Mouse (Mus musculus): ENCODE data around the gene Rbfox3. TPM values are rescaled to one million over a fixed set of nuclear protein-coding genes. Genes with fewer than 3 reads are reported as not detected.

The Rbfox3 gene
- polyA plus RNA-seq, 1 experiment from 2014 or later = 0.09 TPM

DNA sequence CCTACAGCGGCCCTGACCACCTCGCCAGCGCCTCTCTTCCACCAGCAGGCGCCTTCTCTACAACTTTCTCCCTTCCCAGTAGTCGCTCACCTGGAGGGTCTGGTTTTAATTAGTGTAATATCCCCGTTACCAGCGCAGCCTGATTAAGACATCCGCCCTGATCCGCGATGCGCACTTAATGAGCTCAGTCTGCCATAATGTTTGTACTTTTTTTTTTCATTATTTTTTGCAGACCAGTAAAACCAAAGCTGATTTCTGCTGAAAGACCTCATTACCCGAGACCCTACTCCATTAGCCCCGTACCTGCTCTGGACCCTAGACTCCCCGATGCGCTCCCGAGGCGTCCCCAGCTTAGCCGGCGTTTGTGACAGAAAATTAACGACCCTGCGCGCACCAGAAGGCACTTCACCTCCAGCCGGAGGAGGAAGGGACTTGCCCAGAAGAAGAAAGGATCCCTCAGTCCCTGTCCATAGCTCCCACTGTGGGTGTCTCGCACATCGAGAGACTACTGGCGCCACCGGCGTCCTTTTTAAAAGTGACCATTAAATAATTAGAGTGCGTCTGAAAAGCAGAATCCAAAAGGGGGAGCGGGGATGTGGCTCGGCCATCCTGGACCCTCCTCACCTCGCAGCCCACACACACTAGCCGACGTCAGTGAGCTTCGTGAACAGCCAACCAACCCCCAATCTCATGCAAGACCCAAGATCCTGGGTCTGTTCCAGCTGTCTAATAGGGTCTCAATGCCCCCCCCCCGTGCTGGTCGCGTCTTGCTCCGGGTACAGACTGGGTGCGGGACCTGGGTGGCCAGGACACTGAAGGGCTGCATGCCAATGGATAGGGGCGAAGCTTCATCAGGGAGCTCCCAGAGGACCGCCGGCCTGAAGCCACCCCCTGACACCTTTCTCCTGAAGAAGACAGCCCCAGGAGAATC is 3.7 kb downstream of the Rbfox3 start:
- H3K9ac ChIP-seq (ENCODE audit: low read length) = no peak overlapping the region
- peaks cover 6% of the 10 kb centered on the region; the same call in 1 of the 2 replicates for H3K4me1 ChIP-seq (ENCODE audit: control insufficient read depth, insufficient read depth, low read length)
- 4% methylated on average over 43 of the region's 43 CpGs for WGBS
- H3K9me3 ChIP-seq (replicated peaks; ENCODE audit: control insufficient read depth, low read length) = no peaks in the 10 kb centered on the region
- no peak overlapping the region for H3K27ac ChIP-seq (ENCODE audit: low read length)
- H3K4me3 ChIP-seq (ENCODE audit: low read length) = no peak overlapping the region
- ATAC-seq (replicated peaks; ENCODE audit: extremely low read depth, insufficient read depth, low FRiP score) = no peak
- no peak overlapping the region for H3K4me2 ChIP-seq (ENCODE audit: low read depth, low read length)
- no peaks in the 10 kb centered on the region for H3K36me3 ChIP-seq (ENCODE audit: control insufficient read depth, insufficient read depth)
- peaks cover 67% of the 10 kb centered on the region for H3K27me3 ChIP-seq (ENCODE audit: control insufficient read depth, insufficient read depth, low read length)

DNA sequence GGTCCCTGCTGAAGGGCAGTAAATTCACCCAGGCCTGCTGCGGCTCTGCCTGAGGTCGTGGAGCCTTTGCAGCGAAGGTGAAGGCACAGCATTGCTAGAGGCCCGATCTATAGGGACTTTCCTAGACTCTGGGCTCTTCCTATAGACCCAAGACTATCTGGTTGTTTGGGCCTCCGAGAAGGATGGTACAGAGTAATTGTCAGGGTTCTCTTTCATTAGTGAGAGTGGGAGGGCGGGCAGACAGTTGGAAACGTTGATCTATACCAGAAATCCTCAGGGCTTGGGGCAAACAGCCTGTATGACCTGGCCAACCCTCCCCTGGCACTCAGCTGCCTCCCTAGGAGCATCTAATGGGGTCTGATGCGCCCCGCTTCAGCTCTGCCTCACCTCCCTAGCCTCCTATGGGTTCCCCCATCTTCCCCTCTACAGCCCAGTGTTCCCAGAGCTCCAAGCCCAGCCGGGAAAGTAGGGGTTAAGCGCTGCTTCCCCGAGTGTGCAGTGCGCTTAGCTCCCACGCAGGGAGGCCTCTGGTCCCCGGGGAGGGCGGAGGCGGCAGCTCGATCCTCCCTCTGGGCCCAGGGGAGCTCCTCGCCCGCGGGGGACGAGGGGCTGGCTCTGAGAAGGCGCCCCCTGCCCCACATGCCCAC is 4.5 kb downstream of the Rbfox3 start:
- Histone ChIP-seq H3K36me3 (ENCODE audit: control insufficient read depth, insufficient read depth) (no peaks in the 10 kb centered on the region), H3K9me3 (replicated peaks; ENCODE audit: control insufficient read depth, low read length) (no peaks in the 10 kb centered on the region), H3K27me3 (ENCODE audit: control insufficient read depth, insufficient read depth, low read length) (peaks cover 67% of the 10 kb centered on the region), H3K4me2 (ENCODE audit: low read depth, low read length) (no peak overlapping the region), H3K27ac (ENCODE audit: low read length) (no peak overlapping the region), H3K9ac (ENCODE audit: low read length) (no peak overlapping the region), H3K4me1 (ENCODE audit: control insufficient read depth, insufficient read depth, low read length) (peaks cover 6% of the 10 kb centered on the region; the same call in 1 of the 2 replicates), H3K4me3 (ENCODE audit: low read length) (no peak overlapping the region)
- no peak for ATAC-seq (replicated peaks; ENCODE audit: extremely low read depth, insufficient read depth, low FRiP score)
- 7% methylated on average over 23 of the region's 23 CpGs for WGBS

DNA sequence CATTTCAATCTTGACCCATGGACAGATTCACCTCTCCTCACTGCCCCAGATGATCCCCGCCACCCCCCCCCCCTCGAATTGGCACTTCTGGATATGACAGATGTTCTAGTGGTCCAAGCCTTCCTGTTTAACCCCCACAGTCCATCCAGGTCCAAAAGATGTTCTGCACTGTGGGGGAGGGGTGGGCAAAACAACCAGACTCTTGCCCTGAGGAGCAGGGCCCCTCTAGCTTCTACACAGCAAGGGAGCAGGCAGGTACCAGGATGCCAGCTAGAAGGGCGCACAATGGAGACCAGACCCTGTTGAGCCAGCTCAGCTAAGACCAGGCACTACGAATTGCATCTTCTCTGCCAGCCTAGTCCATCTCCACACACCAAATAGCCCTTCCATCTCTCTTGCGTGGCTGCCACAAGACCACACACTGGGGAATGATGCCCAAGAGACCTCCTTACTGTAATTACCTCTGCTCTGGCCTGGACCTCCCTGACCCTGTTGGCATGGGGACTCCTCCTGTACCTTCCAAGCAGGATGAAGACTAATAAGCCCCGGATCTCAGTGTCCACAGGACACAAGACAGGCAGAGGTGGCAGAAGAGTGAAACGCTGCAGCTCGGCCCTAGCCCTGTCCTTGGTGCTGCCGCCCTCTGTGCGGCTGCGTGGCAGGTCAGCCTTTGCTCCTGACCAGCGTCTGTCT is 5.1 kb downstream of the Rbfox3 start:
- Histone ChIP-seq H3K9me3 (replicated peaks; ENCODE audit: control insufficient read depth, low read length) (no peaks in the 10 kb centered on the region), H3K4me2 (ENCODE audit: low read depth, low read length) (no peak overlapping the region), H3K4me3 (ENCODE audit: low read length) (no peak overlapping the region), H3K4me1 (ENCODE audit: control insufficient read depth, insufficient read depth, low read length) (peaks cover 3% of the 10 kb centered on the region; the same call in 1 of the 2 replicates), H3K27ac (ENCODE audit: low read length) (no peak overlapping the region), H3K27me3 (ENCODE audit: control insufficient read depth, insufficient read depth, low read length) (peaks cover 72% of the 10 kb centered on the region), H3K36me3 (ENCODE audit: control insufficient read depth, insufficient read depth) (no peaks in the 10 kb centered on the region), H3K9ac (ENCODE audit: low read length) (no peak overlapping the region)
- ATAC-seq (replicated peaks; ENCODE audit: extremely low read depth, insufficient read depth, low FRiP score) = no peak
- 18% methylated on average over 12 of the region's 12 CpGs for WGBS

DNA sequence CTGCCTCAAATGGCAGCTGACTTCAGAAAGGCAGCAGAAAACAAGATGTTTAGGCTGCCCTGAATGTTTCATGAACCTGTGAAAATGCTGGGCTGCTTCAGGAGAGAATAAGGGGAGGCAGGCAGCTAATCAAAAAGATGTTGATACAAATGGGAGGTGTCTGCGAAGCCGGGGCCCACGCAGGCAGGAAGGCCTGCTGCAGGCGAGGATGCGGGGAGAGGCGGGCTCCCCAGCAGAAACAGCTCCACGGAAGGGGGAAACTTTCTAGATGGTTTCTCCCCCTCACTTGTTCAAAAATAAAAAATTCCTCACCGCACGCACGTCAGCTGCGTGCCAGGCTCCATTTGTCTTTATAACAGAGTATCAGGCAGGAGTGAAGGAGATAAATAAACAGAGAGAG is 5.7 kb downstream of the Rbfox3 start:
- no peaks in the 10 kb centered on the region for H3K36me3 ChIP-seq (ENCODE audit: control insufficient read depth, insufficient read depth)
- no peak overlapping the region for H3K9ac ChIP-seq (ENCODE audit: low read length)
- H3K4me3 ChIP-seq (ENCODE audit: low read length) = no peak overlapping the region
- H3K4me1 ChIP-seq (ENCODE audit: control insufficient read depth, insufficient read depth, low read length) = peaks cover 3% of the 10 kb centered on the region; the same call in 1 of the 2 replicates
- peaks cover 73% of the 10 kb centered on the region for H3K27me3 ChIP-seq (ENCODE audit: control insufficient read depth, insufficient read depth, low read length)
- ATAC-seq (replicated peaks; ENCODE audit: extremely low read depth, insufficient read depth, low FRiP score) = no peak
- H3K27ac ChIP-seq (ENCODE audit: low read length) = no peak overlapping the region
- no peaks in the 10 kb centered on the region for H3K9me3 ChIP-seq (replicated peaks; ENCODE audit: control insufficient read depth, low read length)
- H3K4me2 ChIP-seq (ENCODE audit: low read depth, low read length) = no peak overlapping the region
- WGBS = 47% methylated on average over 11 of the region's 11 CpGs

DNA sequence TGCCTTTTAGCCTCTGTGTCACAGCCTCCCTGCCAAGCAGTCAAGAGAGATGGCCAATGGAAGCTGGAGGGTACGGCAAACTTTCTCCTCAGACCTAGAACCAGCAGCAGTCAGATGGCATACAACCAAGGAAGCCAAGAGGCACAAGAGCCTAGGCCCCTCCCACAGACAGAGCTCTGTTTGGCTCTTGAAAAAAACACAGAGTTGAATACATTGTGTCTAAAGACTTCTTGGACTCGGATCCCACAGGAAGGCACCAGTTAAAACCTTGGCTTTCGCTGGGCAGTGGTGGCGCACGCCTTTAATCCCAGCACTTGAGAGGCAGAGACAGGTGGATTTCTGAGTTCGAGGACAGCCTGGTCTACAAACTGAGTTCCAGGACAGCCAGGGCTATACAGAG is 7.1 kb downstream of the Rbfox3 start:
- Histone ChIP-seq H3K27ac (ENCODE audit: low read length) (no peak overlapping the region), H3K9ac (ENCODE audit: low read length) (no peak overlapping the region), H3K4me2 (ENCODE audit: low read depth, low read length) (no peak overlapping the region), H3K36me3 (ENCODE audit: control insufficient read depth, insufficient read depth) (no peaks in the 10 kb centered on the region), H3K27me3 (ENCODE audit: control insufficient read depth, insufficient read depth, low read length) (peaks cover 65% of the 10 kb centered on the region), H3K9me3 (replicated peaks; ENCODE audit: control insufficient read depth, low read length) (no peaks in the 10 kb centered on the region), H3K4me1 (ENCODE audit: control insufficient read depth, insufficient read depth, low read length) (peaks cover 3% of the 10 kb centered on the region; the same call in 1 of the 2 replicates), H3K4me3 (ENCODE audit: low read length) (no peak overlapping the region)
- 84% methylated on average over 6 of the region's 6 CpGs for WGBS
- ATAC-seq (replicated peaks; ENCODE audit: extremely low read depth, insufficient read depth, low FRiP score) = no peak

DNA sequence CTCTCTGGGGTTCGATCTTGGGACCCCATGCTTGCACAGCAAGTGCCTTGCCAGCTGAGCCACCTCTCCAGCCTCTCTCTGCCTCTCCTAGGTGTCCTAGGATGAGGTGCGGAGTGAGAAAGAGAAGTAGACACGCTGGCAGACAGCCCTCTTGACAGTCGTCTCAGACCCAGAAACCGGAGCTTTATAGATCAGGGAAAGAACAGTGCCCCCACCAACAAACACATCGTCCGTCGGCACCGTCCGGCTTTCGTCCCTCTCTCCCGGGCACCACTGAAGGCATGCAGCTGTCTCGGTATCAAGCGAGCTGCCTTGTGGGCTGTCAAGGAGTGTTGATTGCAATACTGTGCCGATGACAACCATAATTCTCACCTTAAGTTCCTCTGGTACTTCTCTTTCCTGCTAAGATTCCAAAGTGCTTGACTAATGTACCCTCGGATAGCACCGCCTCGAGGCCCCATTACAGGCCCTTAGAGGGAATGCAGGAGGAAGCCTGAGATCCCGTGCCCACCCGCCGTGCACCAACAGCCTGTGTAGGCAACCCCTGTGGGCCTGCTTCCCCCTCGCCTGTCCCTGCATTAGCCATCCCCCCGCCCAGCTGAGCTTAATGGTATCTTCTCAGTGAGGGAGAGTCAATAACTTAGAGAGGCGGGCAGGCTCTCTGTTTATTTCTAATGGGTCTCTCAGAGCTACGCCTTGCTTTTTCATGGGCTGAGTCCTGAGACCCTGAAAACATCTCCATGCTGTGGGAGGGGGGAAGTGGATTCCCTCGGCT is 11.4 kb downstream of the Rbfox3 start:
- peaks cover 42% of the 10 kb centered on the region for H3K27me3 ChIP-seq (ENCODE audit: control insufficient read depth, insufficient read depth, low read length)
- no peak overlapping the region for H3K4me2 ChIP-seq (ENCODE audit: low read depth, low read length)
- H3K9me3 ChIP-seq (replicated peaks; ENCODE audit: control insufficient read depth, low read length) = no peaks in the 10 kb centered on the region

DNA sequence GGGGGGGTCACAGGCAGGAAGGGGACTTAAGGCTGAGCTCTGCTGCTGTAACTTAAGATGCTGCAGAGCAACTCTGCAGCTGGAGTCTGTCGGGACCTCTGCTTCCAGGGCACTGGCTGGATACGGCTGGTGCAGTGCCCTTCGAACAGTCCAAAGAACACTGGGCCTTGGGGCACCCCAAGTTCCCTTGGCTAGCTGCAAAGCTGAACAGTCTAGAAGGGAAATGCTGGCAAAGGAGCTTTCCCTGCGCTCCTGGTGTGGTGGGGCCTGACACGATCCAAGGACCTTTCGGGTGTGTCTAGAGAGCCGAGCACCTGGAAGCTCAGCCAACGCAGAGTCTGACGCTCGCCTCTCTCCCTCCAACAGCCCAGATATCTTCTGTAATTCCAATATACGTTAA is 12.8 kb downstream of the Rbfox3 start:
- Histone ChIP-seq H3K36me3 (ENCODE audit: control insufficient read depth, insufficient read depth) (no peaks in the 10 kb centered on the region), H3K9ac (ENCODE audit: low read length) (no peak overlapping the region), H3K27ac (ENCODE audit: low read length) (no peak overlapping the region), H3K9me3 (replicated peaks; ENCODE audit: control insufficient read depth, low read length) (no peaks in the 10 kb centered on the region), H3K4me2 (ENCODE audit: low read depth, low read length) (no peak overlapping the region), H3K4me1 (ENCODE audit: control insufficient read depth, insufficient read depth, low read length) (no peaks in the 10 kb centered on the region), H3K27me3 (ENCODE audit: control insufficient read depth, insufficient read depth, low read length) (peaks cover 38% of the 10 kb centered on the region), H3K4me3 (ENCODE audit: low read length) (no peak overlapping the region)
- no peak for ATAC-seq (replicated peaks; ENCODE audit: extremely low read depth, insufficient read depth, low FRiP score)
- whole genome bisulfite sequencing = 76% methylated on average over 11 of the region's 11 CpGs

More for the DNA sequence above, 11.4 kb downstream of the Rbfox3 start:
- no peak overlapping the region for H3K27ac ChIP-seq (ENCODE audit: low read length)
- no peak overlapping the region for H3K4me3 ChIP-seq (ENCODE audit: low read length)
- no peaks in the 10 kb centered on the region for H3K36me3 ChIP-seq (ENCODE audit: control insufficient read depth, insufficient read depth)
- no peaks in the 10 kb centered on the region for H3K4me1 ChIP-seq (ENCODE audit: control insufficient read depth, insufficient read depth, low read length)
- no peak overlapping the region for H3K9ac ChIP-seq (ENCODE audit: low read length)
- WGBS = 31% methylated on average over 26 of the region's 26 CpGs
- no peak for ATAC-seq (replicated peaks; ENCODE audit: extremely low read depth, insufficient read depth, low FRiP score)

DNA sequence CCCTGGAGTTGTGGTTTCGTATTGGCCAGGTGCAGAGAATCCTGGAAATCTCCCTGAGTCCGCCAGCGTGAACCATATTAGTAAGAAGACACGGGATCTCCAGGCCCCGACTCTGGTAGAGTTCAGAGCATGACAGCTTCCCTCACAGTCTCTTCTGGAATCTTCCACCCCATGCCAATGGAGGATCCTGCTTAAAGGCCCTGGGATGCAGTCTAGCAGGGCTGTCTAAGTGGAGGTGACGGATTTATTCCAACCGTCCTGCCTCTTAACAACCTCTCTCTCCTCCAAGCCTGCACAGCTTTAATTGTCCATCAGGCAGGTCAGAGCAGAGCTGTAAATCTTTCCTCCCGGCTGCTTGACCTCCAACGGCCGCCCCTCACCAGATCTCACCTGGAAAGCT is 13.2 kb downstream of the Rbfox3 start:
- H3K36me3 ChIP-seq (ENCODE audit: control insufficient read depth, insufficient read depth) = no peaks in the 10 kb centered on the region
- H3K27ac ChIP-seq (ENCODE audit: low read length) = no peak overlapping the region
- H3K4me2 ChIP-seq (ENCODE audit: low read depth, low read length) = no peak overlapping the region
- no peaks in the 10 kb centered on the region for H3K4me1 ChIP-seq (ENCODE audit: control insufficient read depth, insufficient read depth, low read length)
- no peaks in the 10 kb centered on the region for H3K9me3 ChIP-seq (replicated peaks; ENCODE audit: control insufficient read depth, low read length)
- no peak for ATAC-seq (replicated peaks; ENCODE audit: extremely low read depth, insufficient read depth, low FRiP score)
- H3K9ac ChIP-seq (ENCODE audit: low read length) = no peak overlapping the region
- no peak overlapping the region for H3K4me3 ChIP-seq (ENCODE audit: low read length)
- 63% methylated on average over 10 of the region's 10 CpGs for WGBS
- H3K27me3 ChIP-seq (ENCODE audit: control insufficient read depth, insufficient read depth, low read length) = peaks cover 38% of the 10 kb centered on the region

Measured in heart, embryonic 16.5 days (tissue).